Mouse (Mus musculus): ENCODE results near the gene Tmeff1. TPM values are rescaled to one million over a fixed set of nuclear protein-coding genes. Genes with fewer than 3 reads are reported as not detected.

Gene Tmeff1
- polyA plus RNA-seq, 1 experiment from 2014 or later = 45.4 TPM

GRCm38 (mm10) chr4:48596111-48596510 lies 11.1 kb downstream of the Tmeff1 start:
- H3K4me3 ChIP-seq (replicated peaks) = no peak overlapping the region
- no peak for ATAC-seq
- 0 out of 2 replicates have a peak, but pooled peaks cover 2% of the 10 kb centered on the region for H3K4me1 ChIP-seq (replicated peaks)
- 82% methylated on average over 7 of the region's 7 CpGs for WGBS
- no peaks in the 10 kb centered on the region for H3K36me3 ChIP-seq
- H3K27ac ChIP-seq = no peak overlapping the region
- no peaks in the 10 kb centered on the region for H3K27me3 ChIP-seq (replicated peaks)
- H3K9me3 ChIP-seq = no peaks in the 10 kb centered on the region
- no peak overlapping the region for H3K9ac ChIP-seq
- H3K4me2 ChIP-seq (replicated peaks) = no peak overlapping the region

- no peak overlapping the region for H3K9ac ChIP-seq
- H3K36me3 ChIP-seq = no peaks in the 10 kb centered on the region
- H3K4me1 ChIP-seq (replicated peaks) = no peaks in the 10 kb centered on the region
- ATAC-seq = no peak
- H3K4me3 ChIP-seq (replicated peaks) = no peak overlapping the region
- 73% methylated on average over 3 of the region's 3 CpGs for WGBS
- no peak overlapping the region for H3K27ac ChIP-seq
- H3K9me3 ChIP-seq = no peaks in the 10 kb centered on the region
- no peak overlapping the region for H3K4me2 ChIP-seq (replicated peaks)
- no peaks in the 10 kb centered on the region for H3K27me3 ChIP-seq (replicated peaks)
Observed at GRCm38 (mm10) chr4:48605650-48606049, 20.7 kb downstream of the Tmeff1 start.

- Histone ChIP-seq H3K9ac (no peak overlapping the region), H3K27me3 (replicated peaks) (no peaks in the 10 kb centered on the region), H3K4me1 (replicated peaks) (no peaks in the 10 kb centered on the region), H3K27ac (no peak overlapping the region), H3K36me3 (no peaks in the 10 kb centered on the region), H3K4me3 (replicated peaks) (no peak overlapping the region), H3K9me3 (no peaks in the 10 kb centered on the region), H3K4me2 (replicated peaks) (no peak overlapping the region)
- WGBS = 90% methylated on average over 9 of the region's 9 CpGs
- no peak for ATAC-seq
Observed at GRCm38 (mm10) chr4:48609485-48609884, 24.5 kb downstream of the Tmeff1 start.

- no peak for ATAC-seq
- 90% methylated on average over 6 of the region's 6 CpGs for WGBS
Observed at GRCm38 (mm10) chr4:48610251-48610650, 25.3 kb downstream of the Tmeff1 start.

DNA sequence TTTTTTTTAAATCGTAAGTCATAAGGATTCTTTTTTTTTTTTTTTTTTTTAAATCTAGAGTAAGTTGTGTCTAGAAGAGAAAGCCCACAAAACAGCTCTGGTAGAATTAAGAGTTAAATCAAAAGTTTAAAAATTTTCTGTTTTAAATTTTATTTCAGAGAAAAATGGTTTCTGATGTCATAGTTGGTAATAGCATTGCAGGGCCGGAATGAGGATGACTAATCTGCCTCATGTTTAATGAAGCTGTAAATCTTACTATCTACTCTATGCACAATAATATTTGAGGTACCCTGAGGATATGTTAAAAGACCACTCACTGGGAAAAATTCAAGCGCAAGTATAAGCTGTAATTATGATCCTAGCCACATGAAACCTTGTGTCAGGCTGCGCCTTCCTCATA lies 30.5 kb downstream of the Tmeff1 start:
- Histone ChIP-seq H3K9me3 (no peaks in the 10 kb centered on the region), H3K4me1 (replicated peaks) (0 out of 2 replicates have a peak, but pooled peaks cover 3% of the 10 kb centered on the region), H3K9ac (no peak overlapping the region), H3K27ac (no peak overlapping the region), H3K4me3 (replicated peaks) (no peak overlapping the region), H3K27me3 (replicated peaks) (no peaks in the 10 kb centered on the region), H3K4me2 (replicated peaks) (no peak overlapping the region), H3K36me3 (0 out of 2 replicates have a peak, but pooled peaks cover 5% of the 10 kb centered on the region)
- WGBS = 88% methylated on average over 4 of the region's 4 CpGs
- ATAC-seq = no peak

More at GRCm38 (mm10) chr4:48610251-48610650, 25.3 kb downstream of the Tmeff1 start:
- Histone ChIP-seq H3K9me3 (no peaks in the 10 kb centered on the region), H3K4me1 (replicated peaks) (no peaks in the 10 kb centered on the region), H3K9ac (no peak overlapping the region), H3K27ac (no peak overlapping the region), H3K27me3 (replicated peaks) (no peaks in the 10 kb centered on the region), H3K4me2 (replicated peaks) (no peak overlapping the region), H3K36me3 (no peaks in the 10 kb centered on the region), H3K4me3 (replicated peaks) (no peak overlapping the region)

DNA sequence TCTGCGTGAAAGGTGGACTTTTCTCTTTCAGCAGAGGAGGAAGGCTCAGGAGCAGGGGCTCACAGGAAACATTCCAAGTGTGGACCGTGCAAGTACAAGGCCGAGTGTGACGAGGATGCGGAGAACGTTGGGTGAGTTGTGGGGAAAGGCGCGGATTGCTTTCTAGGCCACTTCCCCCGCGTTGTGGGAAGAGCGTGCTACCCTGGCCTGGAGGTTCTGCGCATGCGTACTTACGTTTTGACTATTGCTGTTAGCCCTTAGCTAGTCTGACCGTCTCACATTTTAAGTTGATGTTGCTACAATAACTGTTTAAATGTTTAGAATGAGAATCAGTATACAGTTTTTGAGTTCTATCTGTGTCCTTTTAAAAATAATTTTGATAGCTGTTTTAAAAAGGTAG lies 32.2 kb downstream of the Tmeff1 start:
- 97% methylated on average over 15 of the region's 15 CpGs for WGBS
- Histone ChIP-seq H3K9me3 (no peaks in the 10 kb centered on the region), H3K4me3 (replicated peaks) (no peak overlapping the region), H3K4me1 (replicated peaks) (0 out of 2 replicates have a peak, but pooled peaks cover 3% of the 10 kb centered on the region), H3K27ac (no peak overlapping the region), H3K4me2 (replicated peaks) (no peak overlapping the region), H3K27me3 (replicated peaks) (no peaks in the 10 kb centered on the region), H3K36me3 (0 out of 2 replicates have a peak, but pooled peaks cover 5% of the 10 kb centered on the region), H3K9ac (no peak overlapping the region)
- no peak for ATAC-seq

DNA sequence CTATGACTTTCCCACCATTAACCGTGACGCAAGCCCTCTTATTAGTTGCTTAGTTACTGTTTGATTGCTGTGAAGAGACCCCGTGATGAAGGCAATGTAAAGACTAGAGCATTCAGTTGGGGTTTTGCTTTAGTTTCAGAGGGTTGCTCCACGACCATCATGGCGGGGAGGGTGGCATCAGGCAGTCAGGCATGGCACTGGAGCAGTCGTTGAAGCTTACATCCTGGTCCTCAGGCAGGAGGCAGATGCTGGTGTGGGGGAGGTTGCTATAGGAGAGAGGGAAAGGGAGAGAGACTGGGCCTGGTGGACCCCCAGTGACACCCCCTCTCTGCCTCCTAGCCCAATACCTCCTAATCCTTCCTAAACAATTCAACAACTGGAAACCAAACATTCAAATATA lies 35.1 kb downstream of the Tmeff1 start:
- WGBS = 94% methylated on average over 6 of the region's 6 CpGs
- H3K4me1 ChIP-seq (replicated peaks) = 0 out of 2 replicates have a peak, but pooled peaks cover 3% of the 10 kb centered on the region
- no peak overlapping the region for H3K9ac ChIP-seq
- no peak overlapping the region for H3K27ac ChIP-seq
- 0 out of 2 replicates have a peak, but pooled peaks cover 9% of the 10 kb centered on the region for H3K36me3 ChIP-seq
- H3K9me3 ChIP-seq = no peaks in the 10 kb centered on the region
- H3K4me3 ChIP-seq (replicated peaks) = no peak overlapping the region
- no peaks in the 10 kb centered on the region for H3K27me3 ChIP-seq (replicated peaks)
- no peak overlapping the region for H3K4me2 ChIP-seq (replicated peaks)
- no peak for ATAC-seq

DNA sequence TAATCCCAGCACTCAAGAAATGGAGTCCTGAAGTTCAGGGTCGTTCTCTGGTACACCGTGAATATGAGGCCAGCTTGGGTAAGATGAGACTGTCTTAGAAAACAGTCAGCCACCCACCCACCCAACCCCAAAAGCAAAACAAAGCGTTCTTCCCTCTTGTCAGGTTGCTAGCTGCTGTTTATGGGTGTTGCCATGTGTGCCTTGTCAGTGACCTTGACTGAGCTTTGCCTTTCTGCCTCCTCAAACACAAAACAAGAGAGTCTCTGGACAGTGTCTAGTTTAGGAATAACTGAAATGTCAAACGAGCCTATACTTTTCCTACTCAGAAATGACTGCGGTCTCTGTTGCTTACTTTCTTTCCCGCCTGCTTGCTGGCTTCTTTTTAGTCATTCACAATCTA lies 37.3 kb downstream of the Tmeff1 start:
- no peaks in the 10 kb centered on the region for H3K9me3 ChIP-seq
- no peak for ATAC-seq
- H3K36me3 ChIP-seq = 0 out of 2 replicates have a peak, but pooled peaks cover 4% of the 10 kb centered on the region
- no peak overlapping the region for H3K4me3 ChIP-seq (replicated peaks)
- no peak overlapping the region for H3K27ac ChIP-seq
- WGBS = 51% methylated on average over 6 of the region's 6 CpGs
- H3K4me2 ChIP-seq (replicated peaks) = no peak overlapping the region
- no peak overlapping the region for H3K9ac ChIP-seq
- H3K4me1 ChIP-seq (replicated peaks) = no peaks in the 10 kb centered on the region
- no peaks in the 10 kb centered on the region for H3K27me3 ChIP-seq (replicated peaks)

GRCm38 (mm10) chr4:48622946-48623345 lies 38.0 kb downstream of the Tmeff1 start:
- H3K36me3 ChIP-seq = 0 out of 2 replicates have a peak, but pooled peaks cover 4% of the 10 kb centered on the region
- no peak overlapping the region for H3K4me2 ChIP-seq (replicated peaks)
- no peak for ATAC-seq
- 92% methylated on average over 7 of the region's 7 CpGs for WGBS
- no peak overlapping the region for H3K9ac ChIP-seq
- H3K4me1 ChIP-seq (replicated peaks) = no peaks in the 10 kb centered on the region
- no peaks in the 10 kb centered on the region for H3K9me3 ChIP-seq
- H3K27me3 ChIP-seq (replicated peaks) = no peaks in the 10 kb centered on the region
- no peak overlapping the region for H3K4me3 ChIP-seq (replicated peaks)
- no peak overlapping the region for H3K27ac ChIP-seq

- H3K4me3 ChIP-seq (replicated peaks) = no peak overlapping the region
- H3K9me3 ChIP-seq = no peaks in the 10 kb centered on the region
- no peak overlapping the region for H3K9ac ChIP-seq
- no peak overlapping the region for H3K27ac ChIP-seq
- ATAC-seq = no peak
- H3K4me2 ChIP-seq (replicated peaks) = no peak overlapping the region
- no peaks in the 10 kb centered on the region for H3K4me1 ChIP-seq (replicated peaks)
- no peaks in the 10 kb centered on the region for H3K27me3 ChIP-seq (replicated peaks)
- 0 out of 2 replicates have a peak, but pooled peaks cover 4% of the 10 kb centered on the region for H3K36me3 ChIP-seq
- 73% methylated on average over 6 of the region's 6 CpGs for whole genome bisulfite sequencing
Observed at GRCm38 (mm10) chr4:48624961-48625360, 40.0 kb downstream of the Tmeff1 start.

- H3K4me3 ChIP-seq (replicated peaks) = no peak overlapping the region
- H3K4me2 ChIP-seq (replicated peaks) = no peak overlapping the region
- ATAC-seq = no peak
- no peaks in the 10 kb centered on the region for H3K27me3 ChIP-seq (replicated peaks)
- no peaks in the 10 kb centered on the region for H3K4me1 ChIP-seq (replicated peaks)
- 0 out of 2 replicates have a peak, but pooled peaks cover 4% of the 10 kb centered on the region for H3K36me3 ChIP-seq
- H3K9ac ChIP-seq = no peak overlapping the region
- WGBS = 73% methylated on average over 9 of the region's 9 CpGs
- no peak overlapping the region for H3K27ac ChIP-seq
- H3K9me3 ChIP-seq = no peaks in the 10 kb centered on the region
Observed at GRCm38 (mm10) chr4:48625836-48626235, 40.9 kb downstream of the Tmeff1 start.

DNA sequence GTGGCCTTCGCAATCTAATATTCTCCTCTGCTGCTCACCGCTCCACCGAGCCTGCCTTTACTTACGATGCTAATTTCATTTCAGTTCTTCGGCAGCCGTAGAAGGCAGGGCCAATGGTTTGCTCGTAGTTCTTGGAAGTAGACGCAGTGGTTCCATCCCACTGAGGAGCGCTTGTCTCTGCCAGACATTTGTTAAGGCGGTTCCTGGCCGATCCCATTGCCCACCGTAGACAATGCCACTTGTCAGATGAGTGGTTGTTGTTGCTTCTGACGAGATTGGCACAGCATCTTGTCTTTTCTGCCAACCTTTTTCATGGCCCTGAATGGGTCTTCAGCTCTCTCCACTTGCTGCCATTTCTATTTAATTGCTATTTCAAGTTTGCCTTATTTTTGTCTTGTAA lies 44.5 kb downstream of the Tmeff1 start:
- Histone ChIP-seq H3K27me3 (replicated peaks) (no peaks in the 10 kb centered on the region), H3K9ac (no peak overlapping the region), H3K4me3 (replicated peaks) (no peak overlapping the region), H3K36me3 (no peaks in the 10 kb centered on the region), H3K4me1 (replicated peaks) (no peaks in the 10 kb centered on the region), H3K4me2 (replicated peaks) (no peak overlapping the region), H3K27ac (no peak overlapping the region), H3K9me3 (no peaks in the 10 kb centered on the region)
- 94% methylated on average over 13 of the region's 13 CpGs for WGBS
- no peak for ATAC-seq

DNA sequence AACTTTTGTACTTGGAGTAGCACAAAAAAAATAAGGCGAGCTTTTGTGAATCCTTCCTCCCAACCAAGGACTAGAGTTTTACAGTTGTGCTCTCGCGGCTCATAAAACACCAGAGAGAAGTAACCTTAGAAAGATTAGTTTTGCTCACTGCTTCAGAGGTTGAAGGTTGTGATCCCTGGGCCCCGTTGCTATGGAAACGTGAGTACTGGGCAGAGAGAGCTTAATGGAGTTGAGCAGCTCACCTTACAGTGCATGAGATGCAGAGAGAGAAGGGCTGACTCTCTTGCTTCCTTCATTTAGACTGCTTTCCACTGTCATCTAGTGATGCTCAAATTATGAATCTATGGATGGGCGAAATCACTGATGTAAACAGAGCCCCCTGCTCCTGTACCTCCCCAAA lies 48.6 kb downstream of the Tmeff1 start:
- Histone ChIP-seq H3K36me3 (no peaks in the 10 kb centered on the region), H3K4me1 (replicated peaks) (no peaks in the 10 kb centered on the region), H3K9ac (no peak overlapping the region), H3K27me3 (replicated peaks) (no peaks in the 10 kb centered on the region), H3K9me3 (no peaks in the 10 kb centered on the region), H3K4me3 (replicated peaks) (no peak overlapping the region), H3K4me2 (replicated peaks) (no peak overlapping the region), H3K27ac (no peak overlapping the region)
- WGBS = 68% methylated on average over 6 of the region's 6 CpGs
- ATAC-seq = no peak

All from intestine, embryonic 15.5 days (tissue).